Mouse (Mus musculus) MN1 (cell line): ENCODE data around the gene Gal3st1.
"Not testable (repeated sequence)": the region's sequence is repeated elsewhere in the genome, so short reads cannot be mapped to it uniquely, and the experiment has no call there.

Source experiments
- DNase-seq: peaks from one replicate; pipeline ENCODE4 v3.0.0-alpha.2; 2016; ENCODE audit warnings: low spot score

The Gal3st1 gene

GRCm38 (mm10) chr11:3983291-3983862 is at the start of gene Gal3st1:
Gene Gal3st1, plus strand, starts transcription at chr11:3983636.
- no peak for DNase-seq

GRCm38 (mm10) chr11:3933756-3934285 is 49.6 kb upstream of the Gal3st1 start:
- DNase-seq = no peak

GRCm38 (mm10) chr11:3935135-3935534 is 48.3 kb upstream of the Gal3st1 start:
- no peak for DNase-seq

- no peak for DNase-seq
Measured at GRCm38 (mm10) chr11:3936318-3936717, 47.1 kb upstream of the Gal3st1 start.

- no peak for DNase-seq
Measured at GRCm38 (mm10) chr11:3937321-3937874, 46.0 kb upstream of the Gal3st1 start.

GRCm38 (mm10) chr11:3941371-3941770 is 42.1 kb upstream of the Gal3st1 start:
- DNase-seq = no peak

- no peak for DNase-seq
Measured at GRCm38 (mm10) chr11:3946386-3946785, 37.0 kb upstream of the Gal3st1 start.

- not testable (repeated sequence) for DNase-seq
Measured at GRCm38 (mm10) chr11:3954876-3955275, 28.6 kb upstream of the Gal3st1 start.

- not testable (repeated sequence) for DNase-seq
Measured at GRCm38 (mm10) chr11:3955371-3955770, 28.1 kb upstream of the Gal3st1 start.

GRCm38 (mm10) chr11:3960901-3961300 is 22.5 kb upstream of the Gal3st1 start:
- no peak for DNase-seq

GRCm38 (mm10) chr11:3961761-3962160 is 21.7 kb upstream of the Gal3st1 start:
- no peak for DNase-seq

- DNase-seq = no peak
Measured at GRCm38 (mm10) chr11:3963155-3963554, 20.3 kb upstream of the Gal3st1 start.

GRCm38 (mm10) chr11:3963610-3964415 is 19.6 kb upstream of the Gal3st1 start, which contains the start of gene Pes1:
Gene Pes1, plus strand, starts transcription at chr11:3963975.
- DNase-seq = peak; percentile 90

GRCm38 (mm10) chr11:3964416-3965172 is 18.8 kb upstream of the Gal3st1 start:
- no peak for DNase-seq

- peak; percentile 30 for DNase-seq
Measured at GRCm38 (mm10) chr11:3969837-3970236, 13.6 kb upstream of the Gal3st1 start.

GRCm38 (mm10) chr11:3970361-3970760 is 13.1 kb upstream of the Gal3st1 start:
- no peak for DNase-seq

GRCm38 (mm10) chr11:3973081-3973480 is 10.4 kb upstream of the Gal3st1 start:
- no peak for DNase-seq

- no peak for DNase-seq
Measured at GRCm38 (mm10) chr11:3974311-3974710, 9.1 kb upstream of the Gal3st1 start.

- no peak for DNase-seq
Measured at GRCm38 (mm10) chr11:3976678-3977077, 6.8 kb upstream of the Gal3st1 start, which contains the start of gene 4930556J24Rik. Gene 4930556J24Rik, minus strand, starts transcription at chr11:3976778.

GRCm38 (mm10) chr11:3978421-3978820 is 5.0 kb upstream of the Gal3st1 start:
- no peak for DNase-seq

- DNase-seq = no peak
Measured at GRCm38 (mm10) chr11:3981536-3981935, 1.9 kb upstream of the Gal3st1 start.
